Mouse (Mus musculus) liver, adult 2 months (tissue): Measurements from ENCODE around the gene Ifnlr1.

Source experiments
- CTCF ChIP-seq: fragments of 200-500 bp; IDR thresholded peaks from 2 replicates; pipeline ENCODE4 v1.5.1; 2011; ENCODE audit warnings: low read depth, low read length, control low read depth
- POLR2A ChIP-seq: fragments of 200-500 bp; IDR thresholded peaks from 2 replicates; pipeline ENCODE4 v1.6.1; 2011; ENCODE audit warnings: low read length, control low read depth; ENCODE audit not compliant: insufficient read depth; ENCODE audit errors: extremely low read depth

DNA sequence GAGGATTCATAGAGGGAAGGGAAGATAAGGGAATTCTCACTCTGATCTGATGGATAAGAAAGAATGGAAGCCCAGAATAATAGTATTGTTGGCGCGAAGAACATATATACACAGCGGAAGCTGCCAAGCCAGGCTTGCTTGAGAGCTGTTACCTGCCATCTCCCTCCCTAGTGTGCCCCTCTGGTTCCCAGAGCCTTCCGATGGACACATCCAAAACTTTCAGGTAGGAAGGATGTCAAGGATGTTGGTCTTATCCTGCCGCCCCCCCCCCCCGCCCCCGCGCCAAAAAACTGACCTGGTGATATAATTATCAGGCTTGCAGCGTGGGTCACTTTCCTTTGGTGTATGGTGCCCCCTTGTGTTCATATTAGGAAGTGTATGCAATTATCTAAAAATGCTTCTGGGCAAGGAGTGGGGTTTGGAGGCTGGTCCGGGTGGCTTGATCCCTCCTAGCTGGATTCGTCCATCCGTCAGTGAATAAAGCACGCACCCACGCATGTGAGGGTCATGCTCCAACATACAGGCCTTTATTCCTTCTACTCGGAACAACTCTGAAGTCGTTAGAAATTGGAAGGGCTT lies 18.7 kb upstream of the Ifnlr1 start:
- TF ChIP-seq CTCF (peak; percentile 31; the same call in 1 of the 2 replicates), POLR2A (no peak)
